30 mouse cellular contexts compared by ENCODE assay signal in genomic region chr19:47689592-47689991, GRCm38 (mm10). TPM values are rescaled to one million over a fixed set of nuclear protein-coding genes. Genes with fewer than 3 reads are reported as not detected.
DNase-seq lines count a peak whose midpoint lies in the region; ATAC-seq and TF ChIP-seq lines count a peak whose summit lies in the region.
"Had no signal": no experiment of that assay in that cellular context is flagged by ENCODE, and none has a peak within 500 bp of the region (broad histone marks: within the 10 kb centered on the region; RNA-seq: fewer than 3 reads in every experiment).

No protein-coding gene starts in this region.

- TF ChIP-seq POLR2A in MEL (IDR thresholded peaks at IDR 0.05; ENCODE audit: control insufficient read depth in 1 of 2, insufficient read depth in 1 of 2, low read depth in 1 of 2, low read length in 2 of 2, poor library complexity in 1 of 2) = no peak

- 86% methylated on average over 7 of the region's 7 CpGs for WGBS in embryonic facial prominence, embryonic 15.5 days
- 89% methylated on average over 7 of the region's 7 CpGs for WGBS in midbrain, embryonic 15.5 days
- WGBS in midbrain, embryonic 14.5 days = 93% methylated on average over 7 of the region's 7 CpGs

- no peak for ATAC-seq in embryonic facial prominence, embryonic 15.5 days (ENCODE audit: insufficient number of reproducible peaks, low FRiP score, low TSS enrichment, low read depth)
- peak; percentile 75 for ATAC-seq in megakaryocyte-erythroid progenitor cell, adult 5-6 weeks (replicated peaks; ENCODE audit: low FRiP score, low TSS enrichment, poor library complexity, severe bottlenecking)
- ATAC-seq in midbrain, embryonic 15.5 days (replicated peaks) = no peak
- no peak for ATAC-seq in midbrain, embryonic 14.5 days (ENCODE audit: low FRiP score, low TSS enrichment)
- ATAC-seq: activated CD4-positive, CD25-positive, alpha-beta regulatory T cell, adult 4 months; forebrain, embryonic 13.5 days; forebrain, embryonic 16.5 days; hindbrain, embryonic 16.5 days; intestine, embryonic 15.5 days had no signal

- H3K4me3 ChIP-seq in MEL (ENCODE audit: control insufficient read depth in 1 of 2, insufficient read depth in 1 of 2, low read depth in 2 of 2, low read length in 2 of 2) = no peak overlapping the region
- no peak overlapping the region for H3K4me3 ChIP-seq in embryonic facial prominence, embryonic 15.5 days (replicated peaks)
- H3K4me3 ChIP-seq in midbrain, embryonic 15.5 days = no peak overlapping the region
- H3K4me3 ChIP-seq in midbrain, embryonic 14.5 days (replicated peaks; ENCODE audit: low read depth, low read length) = no peak overlapping the region
- H3K4me3 ChIP-seq: embryonic facial prominence, embryonic 12.5 days; forebrain, embryonic 10.5 days; forebrain, embryonic 13.5 days; heart, embryonic 12.5 days; heart, embryonic 15.5 days; hindbrain, embryonic 10.5 days; hindbrain, embryonic 13.5 days; intestine, embryonic 15.5 days had no signal

- TF ChIP-seq EP300 in MEL (IDR thresholded peaks at IDR 0.05; ENCODE audit: low read depth in 1 of 2, low read length in 2 of 2) = peak; percentile 78 to 87

- no peak overlapping the region for H3K27ac ChIP-seq in MEL (ENCODE audit: control insufficient read depth, low read depth, low read length)
- no peak overlapping the region for H3K27ac ChIP-seq in embryonic facial prominence, embryonic 15.5 days (replicated peaks)
- H3K27ac ChIP-seq in midbrain, embryonic 15.5 days = no peak overlapping the region
- H3K27ac ChIP-seq in midbrain, embryonic 14.5 days (replicated peaks; ENCODE audit: low read depth, low read length) = no peak overlapping the region
- H3K27ac ChIP-seq: embryonic facial prominence, embryonic 12.5 days; forebrain, embryonic 10.5 days; forebrain, embryonic 13.5 days; heart, embryonic 15.5 days; hindbrain, embryonic 10.5 days; hindbrain, embryonic 13.5 days; intestine, embryonic 15.5 days had no signal

- peak overlapping the region; percentile 11 for H3K4me2 ChIP-seq in embryonic facial prominence, embryonic 15.5 days (replicated peaks)
- H3K4me2 ChIP-seq in midbrain, embryonic 15.5 days = no peak overlapping the region
- no peak overlapping the region for H3K4me2 ChIP-seq in midbrain, embryonic 14.5 days (ENCODE audit: low read length)
- H3K4me2 ChIP-seq: embryonic facial prominence, embryonic 12.5 days; forebrain, embryonic 13.5 days; heart, embryonic 12.5 days; heart, embryonic 15.5 days; hindbrain, embryonic 13.5 days; intestine, embryonic 15.5 days had no signal

- no peaks in the 10 kb centered on the region for H3K27me3 ChIP-seq in MEL (ENCODE audit: control insufficient read depth in 1 of 2, insufficient read depth in 2 of 2, low read length in 2 of 2)
- H3K27me3 ChIP-seq in embryonic facial prominence, embryonic 15.5 days = no peaks in the 10 kb centered on the region
- H3K27me3 ChIP-seq in midbrain, embryonic 15.5 days (replicated peaks) = no peaks in the 10 kb centered on the region
- no peaks in the 10 kb centered on the region for H3K27me3 ChIP-seq in midbrain, embryonic 14.5 days (ENCODE audit: control insufficient read depth, insufficient read depth, low read length)
- H3K27me3 ChIP-seq: embryonic facial prominence, embryonic 12.5 days; forebrain, embryonic 13.5 days; heart, embryonic 12.5 days; hindbrain, embryonic 13.5 days; intestine, embryonic 15.5 days had no signal

- no peaks in the 10 kb centered on the region for H3K79me2 ChIP-seq in MEL (ENCODE audit: control insufficient read depth, insufficient read depth, low read length, poor library complexity)

- no peaks in the 10 kb centered on the region for H3K9me3 ChIP-seq in MEL (replicated peaks; ENCODE audit: insufficient read depth, low read length)
- no peaks in the 10 kb centered on the region for H3K9me3 ChIP-seq in embryonic facial prominence, embryonic 15.5 days (replicated peaks)
- no peaks in the 10 kb centered on the region for H3K9me3 ChIP-seq in midbrain, embryonic 15.5 days
- no peaks in the 10 kb centered on the region for H3K9me3 ChIP-seq in midbrain, embryonic 14.5 days (ENCODE audit: control insufficient read depth, low read length)
- H3K9me3 ChIP-seq: embryonic facial prominence, embryonic 12.5 days; forebrain, embryonic 10.5 days; forebrain, embryonic 13.5 days; heart, embryonic 12.5 days; heart, embryonic 15.5 days; hindbrain, embryonic 10.5 days; hindbrain, embryonic 13.5 days; intestine, embryonic 15.5 days had no signal

- no peak for TF ChIP-seq CTCF in MEL (IDR thresholded peaks at IDR 0.05 in 2 of 3, conservative IDR thresholded peaks at IDR 0.05 in 1 of 3; ENCODE audit: control insufficient read depth in 1 of 3, insufficient read depth in 1 of 3, low read depth in 2 of 3, low read length in 3 of 3, poor library complexity in 1 of 3, severe bottlenecking in 1 of 3)

- H3K4me1 ChIP-seq in MEL (ENCODE audit: control insufficient read depth in 1 of 2, insufficient read depth in 2 of 2, low read length in 2 of 2) = peaks cover 7 to 18% of the 10 kb centered on the region in 2 experiments
- peaks cover 17% of the 10 kb centered on the region; the same call in 1 of the 2 replicates for H3K4me1 ChIP-seq in embryonic facial prominence, embryonic 15.5 days
- no peaks in the 10 kb centered on the region for H3K4me1 ChIP-seq in midbrain, embryonic 15.5 days
- H3K4me1 ChIP-seq in midbrain, embryonic 14.5 days (ENCODE audit: control insufficient read depth, insufficient read depth, low read length) = no peaks in the 10 kb centered on the region
- H3K4me1 ChIP-seq: embryonic facial prominence, embryonic 12.5 days; heart, embryonic 12.5 days; heart, embryonic 15.5 days; hindbrain, embryonic 13.5 days; intestine, embryonic 15.5 days had no signal

- TF ChIP-seq RAD21 in MEL (IDR thresholded peaks at IDR 0.05; ENCODE audit: low read depth, low read length) = no peak

- peaks cover 0 to 21% of the 10 kb centered on the region in 2 experiments; a peak in 2 of 4 replicates for H3K36me3 ChIP-seq in MEL (ENCODE audit: control insufficient read depth in 1 of 2, insufficient read depth in 2 of 2, low read length in 2 of 2)
- H3K36me3 ChIP-seq in embryonic facial prominence, embryonic 15.5 days = no peaks in the 10 kb centered on the region
- H3K36me3 ChIP-seq in midbrain, embryonic 15.5 days (replicated peaks) = no peaks in the 10 kb centered on the region
- no peaks in the 10 kb centered on the region for H3K36me3 ChIP-seq in midbrain, embryonic 14.5 days (ENCODE audit: control insufficient read depth, insufficient read depth, low read length)
- H3K36me3 ChIP-seq: embryonic facial prominence, embryonic 12.5 days; forebrain, embryonic 10.5 days; heart, embryonic 12.5 days; heart, embryonic 15.5 days; hindbrain, embryonic 10.5 days; hindbrain, embryonic 13.5 days; intestine, embryonic 15.5 days had no signal

- peak; percentile 29 for DNase-seq in adrenal gland, adult 2 months
- DNase-seq in adrenal gland, adult 8-10 months = no peak
- peak; percentile 42 for DNase-seq in MEL (ENCODE audit: low read depth, low spot score)
- DNase-seq in urinary bladder, adult 18-20 months (ENCODE audit: low spot score in 2 of 2) = no peak
- no peak for DNase-seq in midbrain, embryonic 14.5 days
- DNase-seq: adrenal gland, postnatal 14 days; B cell, adult 2 months; cerebellum, adult 11-12 months; cerebellum, adult 8-10 months; cerebellum, postnatal 10 days; cerebellum, postnatal 36 days; gastrocnemius, postnatal 14 days; heart, adult 11 months; heart, postnatal 10 days; heart, postnatal 36 days had no signal

- H3K9ac ChIP-seq in MEL (ENCODE audit: control insufficient read depth, low read depth, low read length, poor library complexity, severe bottlenecking) = no peak overlapping the region
- H3K9ac ChIP-seq in embryonic facial prominence, embryonic 15.5 days = no peak overlapping the region
- no peak overlapping the region for H3K9ac ChIP-seq in midbrain, embryonic 15.5 days
- H3K9ac ChIP-seq in midbrain, embryonic 14.5 days (replicated peaks; ENCODE audit: low read length) = no peak overlapping the region
- H3K9ac ChIP-seq: embryonic facial prominence, embryonic 12.5 days; forebrain, embryonic 13.5 days; heart, embryonic 12.5 days; heart, embryonic 15.5 days; hindbrain, embryonic 13.5 days; intestine, embryonic 15.5 days had no signal

TF ChIP-seq in MEL, 35 proteins besides CTCF, POLR2A, EP300 and RAD21 (continues in another document):
- TF ChIP-seq ZNF384 (IDR thresholded peaks at IDR 0.05; ENCODE audit: low read depth, low read length) (no peak), POLR2AphosphoS5 (IDR thresholded peaks at IDR 0.05; ENCODE audit: borderline replicate concordance, low read depth, low read length) (no peak), ETS1 (IDR thresholded peaks at IDR 0.05; ENCODE audit: low read depth, low read length) (peak; percentile 50; the same call in 1 of the 2 replicates), USF1 (IDR thresholded peaks at IDR 0.05; ENCODE audit: low read depth, low read length) (peak; percentile 91)

RNA-seq across cellular contexts. Expression of gene Col17a1, which starts 2.3 kb away (rescaled TPM):
- not detected for total RNA-seq in adrenal gland, adult 2 months (2021)
- polyA plus RNA-seq in adrenal gland, adult 2 months (2012; rRNA removed) = 0.03 and 0.16 TPM in 2 replicates
- total RNA-seq in adrenal gland, adult 8-10 months (2022) = not detected
- total RNA-seq in MEL (2012; rRNA removed) = 0.04 TPM in 1 of 2 replicates, not detected in the other
- polyA plus RNA-seq in MEL (2012; ENCODE audit: insufficient read depth in 1 of 2, insufficient read length in 2 of 2, low read depth in 1 of 2, low replicate concordance in 2 of 2, missing spikeins in 1 of 2) = not detected
- polyA plus RNA-seq in embryonic facial prominence, embryonic 15.5 days (2015; fragmentation: Nextera tagmentation; extraction: Ambion mirVana) = 40.6 and 45.7 TPM in 2 replicates
- total RNA-seq in megakaryocyte-erythroid progenitor cell, adult 5-6 weeks (2014; fragmentation: Nextera tagmentation) = 4.0 TPM in 1 of 2 replicates, not detected in the other
- 0.19 TPM in 1 of 2 replicates, not detected in the other for total RNA-seq in megakaryocyte-erythroid progenitor cell, adult 5-6 weeks (2017)
- 0.24 and 0.40 TPM in 2 replicates for polyA plus RNA-seq in midbrain, embryonic 15.5 days (2015; fragmentation: Nextera tagmentation; extraction: Ambion mirVana)
- polyA plus RNA-seq in midbrain, embryonic 14.5 days (2014; fragmentation: Nextera tagmentation; extraction: Ambion mirVana) = 0.09 and 0.29 TPM in 2 replicates
- total RNA-seq: heart, adult 8-10 months; heart, postnatal 36 days had no signal
- polyA plus RNA-seq: activated CD4-positive, CD25-positive, alpha-beta regulatory T cell, adult 4 months had no signal

RNA-seq across cellular contexts. Expression of gene Sfr1, which starts 41.9 kb away (rescaled TPM):
- 10 to 100 TPM; 88.4 to 89.9 TPM for total RNA-seq in adrenal gland, adult 2 months (2021)
- 45.7 and 62.8 TPM in 2 replicates for polyA plus RNA-seq in adrenal gland, adult 2 months (2012; rRNA removed)
- 10 to 100 TPM; 73.4 to 86.9 (median 77.6) TPM for total RNA-seq in adrenal gland, adult 8-10 months (2022)
- total RNA-seq in MEL (2012; rRNA removed) = 74.0 and 80.9 TPM in 2 replicates
- polyA plus RNA-seq in MEL (2012; ENCODE audit: insufficient read depth in 1 of 2, insufficient read length in 2 of 2, low read depth in 1 of 2, low replicate concordance in 2 of 2, missing spikeins in 1 of 2) = 10 to 100 TPM in 1 of 2 experiments, not detected in 1; 91.0 TPM
- polyA plus RNA-seq in embryonic facial prominence, embryonic 15.5 days (2015; fragmentation: Nextera tagmentation; extraction: Ambion mirVana) = 263 and 279 TPM in 2 replicates
- total RNA-seq in megakaryocyte-erythroid progenitor cell, adult 5-6 weeks (2014; fragmentation: Nextera tagmentation) = 83.7 and 88.8 TPM in 2 replicates
- total RNA-seq in megakaryocyte-erythroid progenitor cell, adult 5-6 weeks (2017) = 154 and 178 TPM in 2 replicates
- polyA plus RNA-seq in midbrain, embryonic 15.5 days (2015; fragmentation: Nextera tagmentation; extraction: Ambion mirVana) = 141 and 142 TPM in 2 replicates
- polyA plus RNA-seq in midbrain, embryonic 14.5 days (2014; fragmentation: Nextera tagmentation; extraction: Ambion mirVana) = 168 and 176 TPM in 2 replicates

Comparison
In these comparisons a context has a peak if more than half of its experiments do, and no peak if none do; other contexts are left out.
1. DNase-seq: peak in adrenal gland, adult 2 months (single experiment) and MEL (single experiment); none in adrenal gland, adult 8-10 months (single experiment), urinary bladder, adult 18-20 months (0 of 2) and midbrain, embryonic 14.5 days (single experiment).
2. RNA of gene Col17a1, which starts 2.3 kb away (polyA plus RNA-seq): 40.6 to 45.7 TPM in embryonic facial prominence, embryonic 15.5 days; 0.24 to 0.40 TPM in midbrain, embryonic 15.5 days, 0.09 to 0.29 TPM in midbrain, embryonic 14.5 days, 0.03 to 0.16 TPM in adrenal gland, adult 2 months and not detected in MEL; every median in the first group is over 10 times any median in the second.